Mouse (Mus musculus): ENCODE results near the gene Gjb5.

Gene Gjb5

GRCm38 (mm10) chr4:127358018-127358417 is at the start of gene Gjb5:
Gene Gjb5, minus strand, starts transcription at chr4:127358181.
- DNase-seq (ENCODE audit: low read depth, low spot score), result no peak

GRCm38 (mm10) chr4:127402614-127403013 is 44.6 kb upstream of the Gjb5 start:
- DNase-seq (ENCODE audit: low read depth, low spot score), result no peak

DNA sequence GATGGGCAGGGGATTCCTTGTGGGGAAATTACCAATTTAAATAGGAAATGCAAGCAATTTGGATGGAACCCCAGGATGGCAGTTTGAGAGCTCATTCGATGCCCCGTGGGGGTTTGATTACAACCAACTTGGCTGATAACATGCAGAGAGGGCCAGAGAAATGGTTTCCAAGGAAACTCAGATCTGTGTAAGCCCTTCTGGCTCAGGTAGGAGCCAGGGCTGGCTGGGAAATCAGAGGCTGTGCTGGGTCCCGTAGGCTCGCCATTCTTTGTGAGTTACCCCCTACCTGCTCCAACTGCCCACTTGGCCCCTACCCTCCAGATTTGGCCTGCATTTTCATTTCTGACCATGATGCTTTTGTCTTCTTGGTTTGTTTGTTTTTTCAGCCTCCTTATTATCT is 44.2 kb upstream of the Gjb5 start:
- no peak for DNase-seq (ENCODE audit: low read depth, low spot score)

DNA sequence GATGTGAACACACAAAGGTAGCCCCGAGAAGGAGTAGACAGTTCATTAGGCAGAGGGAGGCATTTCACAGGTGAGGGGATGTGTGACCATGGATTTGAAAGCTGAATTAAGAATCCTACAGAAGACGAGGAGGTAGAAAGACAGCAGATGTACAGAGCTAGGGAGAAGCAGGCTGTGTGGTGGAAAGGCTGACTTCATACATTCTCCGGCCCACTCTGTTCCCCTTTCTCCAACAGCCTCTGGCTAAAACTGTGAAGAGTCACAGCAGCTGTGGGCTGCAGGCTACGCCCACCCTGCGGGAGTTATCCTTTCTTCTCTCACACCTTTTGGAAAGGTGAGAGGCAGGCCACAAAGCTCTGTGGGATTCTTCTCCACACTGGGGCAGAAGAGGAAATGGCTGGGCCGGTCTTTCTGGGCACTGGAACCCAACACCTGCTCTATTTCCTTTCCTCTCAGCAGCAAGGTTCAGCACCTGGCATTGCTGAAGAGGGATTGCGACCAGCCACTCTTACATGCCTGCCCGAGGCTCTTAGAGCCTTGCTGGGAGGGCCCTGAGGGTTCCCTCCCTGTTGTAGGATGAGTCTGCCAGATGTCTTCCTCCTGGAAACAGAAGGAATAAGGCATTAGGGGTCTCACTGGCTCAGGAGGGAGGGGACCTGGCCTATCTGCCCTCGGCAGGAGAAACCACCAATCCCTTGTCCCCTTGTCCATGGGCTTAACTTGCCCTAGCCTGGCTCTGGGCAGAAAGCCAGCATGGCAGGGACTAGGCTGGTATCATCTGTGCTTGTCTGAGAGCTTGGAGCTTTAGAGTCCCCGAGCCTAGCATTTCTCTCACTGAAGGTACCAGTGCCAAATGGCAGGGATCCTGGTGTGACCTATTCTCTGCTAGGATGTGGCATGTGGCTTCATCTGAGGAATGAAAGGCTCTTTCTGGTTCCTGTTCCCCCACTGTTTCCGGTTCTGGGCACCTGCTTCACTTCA is 42.5 kb upstream of the Gjb5 start:
- DNase-seq (ENCODE audit: low read depth, low spot score), result peak; percentile 49

DNA sequence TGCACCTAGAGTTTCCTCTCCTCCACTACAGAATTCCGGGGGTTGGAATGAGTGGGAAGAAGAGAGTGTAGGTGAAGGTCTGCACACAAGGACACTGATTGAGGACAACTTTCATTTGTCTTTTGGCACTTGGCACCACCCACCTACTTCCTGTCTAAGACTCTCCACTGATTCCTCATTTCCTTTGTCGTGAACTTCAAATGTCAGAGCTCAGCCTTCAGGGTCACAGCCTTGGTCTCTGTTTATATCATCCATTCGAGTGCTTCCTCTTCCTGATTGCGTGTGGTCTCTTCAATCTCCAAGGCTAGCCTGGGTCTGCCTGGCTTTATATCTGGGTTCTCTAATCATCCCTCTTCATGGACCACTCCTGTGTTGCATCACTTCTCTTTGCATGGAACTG is 37.6 kb upstream of the Gjb5 start:
- no peak for DNase-seq (ENCODE audit: low read depth, low spot score)

- peak; percentile 47 for DNase-seq (ENCODE audit: low read depth, low spot score)
Measured at GRCm38 (mm10) chr4:127389645-127390044, 31.7 kb upstream of the Gjb5 start.

DNA sequence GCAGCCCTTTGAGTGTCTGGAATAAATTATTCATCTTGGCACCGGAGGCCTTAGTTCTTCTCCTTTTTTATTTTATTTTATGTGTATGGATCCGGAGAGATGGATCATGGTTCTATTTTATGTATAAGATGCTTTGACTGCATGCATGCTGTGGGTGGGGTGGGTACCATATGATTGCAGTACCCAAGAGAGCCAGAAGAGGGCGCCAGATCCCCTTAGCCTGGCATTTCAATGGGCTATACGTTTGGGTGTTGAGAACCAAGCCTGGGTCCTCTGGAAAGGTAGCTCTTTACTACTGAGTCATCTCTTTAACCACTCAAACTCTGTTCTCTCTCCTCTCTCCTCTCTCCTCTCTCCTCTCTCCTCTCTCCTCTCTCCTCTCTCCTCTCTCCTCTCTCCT is 19.4 kb upstream of the Gjb5 start:
- no peak for DNase-seq (ENCODE audit: low read depth, low spot score)

GRCm38 (mm10) chr4:127375541-127376177 is 17.7 kb upstream of the Gjb5 start:
- DNase-seq (ENCODE audit: low read depth, low spot score), result no peak

- no peak for DNase-seq (ENCODE audit: low read depth, low spot score)
Measured at GRCm38 (mm10) chr4:127374645-127375044, 16.7 kb upstream of the Gjb5 start.

GRCm38 (mm10) chr4:127373491-127373890 is 15.5 kb upstream of the Gjb5 start:
- DNase-seq (ENCODE audit: low read depth, low spot score), result no peak

DNA sequence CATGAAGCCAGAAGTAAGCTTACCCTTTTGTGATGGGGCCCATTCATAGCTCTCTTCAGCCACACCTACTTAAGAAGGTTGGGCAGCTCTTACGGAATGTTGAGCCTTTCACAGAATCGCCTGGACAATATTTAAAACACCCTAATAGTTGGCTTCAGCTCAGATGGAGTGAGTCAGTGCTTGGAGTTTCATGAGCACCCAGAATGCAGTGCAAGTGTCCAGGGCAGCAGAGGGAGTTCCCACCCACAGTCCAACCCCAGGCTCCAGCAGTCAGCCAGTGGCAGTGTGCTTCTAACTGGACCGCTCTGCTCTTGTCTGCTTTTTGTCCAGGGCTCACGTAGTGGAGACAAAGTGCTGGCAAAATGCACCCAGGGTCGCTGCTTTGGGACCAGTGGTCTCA is 13.6 kb upstream of the Gjb5 start:
- DNase-seq (ENCODE audit: low read depth, low spot score), result no peak

- DNase-seq (ENCODE audit: low read depth, low spot score), result no peak
Measured at GRCm38 (mm10) chr4:127370447-127370846, 12.5 kb upstream of the Gjb5 start.

GRCm38 (mm10) chr4:127368379-127368973 is 10.5 kb upstream of the Gjb5 start:
- no peak for DNase-seq (ENCODE audit: low read depth, low spot score)

GRCm38 (mm10) chr4:127365834-127366233 is 7.9 kb upstream of the Gjb5 start:
- no peak for DNase-seq (ENCODE audit: low read depth, low spot score)

- no peak for DNase-seq (ENCODE audit: low read depth, low spot score)
Measured at GRCm38 (mm10) chr4:127365433-127365832, 7.5 kb upstream of the Gjb5 start.

- no peak for DNase-seq (ENCODE audit: low read depth, low spot score)
Measured at GRCm38 (mm10) chr4:127364431-127364830, 6.5 kb upstream of the Gjb5 start.

GRCm38 (mm10) chr4:127363331-127363730 is 5.3 kb upstream of the Gjb5 start:
- DNase-seq (ENCODE audit: low read depth, low spot score), result no peak

- no peak for DNase-seq (ENCODE audit: low read depth, low spot score)
Measured at GRCm38 (mm10) chr4:127362520-127362919, 4.5 kb upstream of the Gjb5 start.

GRCm38 (mm10) chr4:127354506-127355485 is 3.2 kb downstream of the Gjb5 start:
- DNase-seq (ENCODE audit: low read depth, low spot score), result no peak

GRCm38 (mm10) chr4:127353951-127354438 is 4.0 kb downstream of the Gjb5 start, which contains the start of gene Gjb4:
Gene Gjb4, minus strand, starts transcription at chr4:127354081.
- DNase-seq (ENCODE audit: low read depth, low spot score), result no peak

DNA sequence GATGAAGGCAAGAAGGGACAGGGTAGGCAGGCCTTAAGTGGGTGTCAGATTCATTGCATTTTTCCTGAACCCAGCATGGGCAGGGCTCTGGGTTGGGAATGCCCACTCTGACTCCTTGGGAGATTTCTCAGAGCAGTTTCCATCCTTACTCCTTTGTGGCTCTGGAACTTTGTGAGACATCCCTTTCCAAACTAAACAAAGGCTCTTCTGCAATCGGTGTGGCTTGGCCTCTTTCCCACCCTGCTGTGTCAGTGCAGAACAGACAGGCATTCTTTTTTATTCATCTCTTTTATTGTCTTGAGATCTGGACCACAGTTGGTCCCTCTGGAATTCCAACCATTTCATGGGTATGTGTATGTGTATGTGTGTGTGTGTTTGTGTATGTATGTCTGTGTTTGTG is 5.4 kb downstream of the Gjb5 start:
- no peak for DNase-seq (ENCODE audit: low read depth, low spot score)

Measured in telencephalon, adult 2 months (tissue).